Mouse (Mus musculus) CH12.LX (cell line): ENCODE measurements around the gene Cyth3.

ENCODE experiments used
- CTCF ChIP-seq, 2 experiments: IDR thresholded peaks in 1 of 2; conservative IDR thresholded peaks in 1 of 2; 2 replicates each; pipeline ENCODE4 v1.5.1; 2011 to 2012; ENCODE audit warnings: low read depth in 2 of 2, low read length in 2 of 2, improper control_type of control experiment in 1 of 2, inconsistent platforms in 1 of 2, mild to moderate bottlenecking in 1 of 2, moderate library complexity in 1 of 2
- SIN3A ChIP-seq: IDR thresholded peaks from 2 replicates; pipeline ENCODE4 v1.6.1; 2012; ENCODE audit warnings: low read length, improper control_type of control experiment, inconsistent platforms

GRCm38 (mm10) chr5:143583081-143583480 lies 39.2 kb upstream of the Cyth3 start:
- TF ChIP-seq SIN3A (no peak), CTCF (conservative IDR thresholded peaks at IDR 0.05 in 1 of 2, IDR thresholded peaks at IDR 0.05 in 1 of 2; ENCODE audit: low read depth in 2 of 2, low read length in 2 of 2) (no peak)
